Mouse (Mus musculus): ENCODE results near the gene Pdxp. TPM values are rescaled to one million over a fixed set of nuclear protein-coding genes. Genes with fewer than 3 reads are reported as not detected.
A peak's percentile ranks its signal among the peaks of the same experiment; 100 is the strongest.

Pdxp gene
- polyA plus RNA-seq, 1 experiment from 2014 or later: 35.7 TPM

DNA sequence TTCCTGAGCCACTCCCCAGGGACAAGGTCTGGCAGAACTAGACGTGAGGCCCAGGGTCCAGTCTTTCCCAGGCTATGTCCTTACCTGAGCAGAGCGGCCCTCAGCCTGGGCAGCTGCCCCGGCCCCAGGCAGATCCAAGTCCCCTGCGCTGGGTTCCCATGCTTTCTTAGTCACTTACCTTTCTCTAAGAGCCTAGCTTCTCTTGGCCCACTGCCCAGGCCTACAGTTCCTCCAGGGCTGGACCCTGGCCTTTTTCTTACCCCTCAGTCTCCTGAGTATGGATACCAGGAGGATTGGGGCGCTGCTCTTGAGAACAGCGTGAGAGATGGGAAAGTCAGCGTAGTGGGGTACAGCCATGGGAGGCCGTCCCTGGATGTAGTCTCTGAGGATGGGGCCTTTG, 33.3 kb upstream of the Pdxp start:
- Histone ChIP-seq H3K36me3 (peaks cover 58% of the 10 kb centered on the region), H3K27ac (no peak overlapping the region), H3K27me3 (ENCODE audit: insufficient read depth, poor library complexity, severe bottlenecking) (no peaks in the 10 kb centered on the region), H3K4me3 (no peak overlapping the region), H3K9me3 (no peaks in the 10 kb centered on the region), H3K4me1 (peaks cover 42% of the 10 kb centered on the region)
- no peak for DNase-seq (ENCODE audit: low spot score)
- WGBS: 94% methylated on average over 8 of the region's 8 CpGs

DNA sequence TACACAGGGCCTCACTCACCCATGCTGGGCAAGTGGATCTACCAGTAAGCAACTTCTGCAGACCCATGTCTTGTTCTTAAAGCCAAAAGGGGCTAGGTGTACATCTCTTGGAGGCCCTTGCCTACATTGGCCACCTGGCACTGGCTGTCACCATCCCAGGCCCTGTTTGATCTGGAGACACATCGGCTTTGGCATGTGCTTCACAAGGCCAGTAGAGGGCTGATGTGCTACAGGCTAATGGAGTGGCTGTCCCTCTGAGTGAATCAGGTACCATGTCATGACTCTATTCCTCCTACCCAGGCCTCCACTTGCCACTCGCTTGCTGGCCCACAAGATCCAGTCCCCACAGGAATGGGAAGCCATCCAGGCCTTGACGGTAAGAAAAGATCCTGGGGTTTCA, 31.9 kb upstream of the Pdxp start:
- Histone ChIP-seq H3K4me3 (no peak overlapping the region), H3K9me3 (no peaks in the 10 kb centered on the region), H3K27ac (no peak overlapping the region), H3K27me3 (ENCODE audit: insufficient read depth, poor library complexity, severe bottlenecking) (no peaks in the 10 kb centered on the region), H3K4me1 (peaks cover 34% of the 10 kb centered on the region), H3K36me3 (peaks cover 72% of the 10 kb centered on the region)
- WGBS: 83% methylated on average over 3 of the region's 3 CpGs
- DNase-seq (ENCODE audit: low spot score): no peak

DNA sequence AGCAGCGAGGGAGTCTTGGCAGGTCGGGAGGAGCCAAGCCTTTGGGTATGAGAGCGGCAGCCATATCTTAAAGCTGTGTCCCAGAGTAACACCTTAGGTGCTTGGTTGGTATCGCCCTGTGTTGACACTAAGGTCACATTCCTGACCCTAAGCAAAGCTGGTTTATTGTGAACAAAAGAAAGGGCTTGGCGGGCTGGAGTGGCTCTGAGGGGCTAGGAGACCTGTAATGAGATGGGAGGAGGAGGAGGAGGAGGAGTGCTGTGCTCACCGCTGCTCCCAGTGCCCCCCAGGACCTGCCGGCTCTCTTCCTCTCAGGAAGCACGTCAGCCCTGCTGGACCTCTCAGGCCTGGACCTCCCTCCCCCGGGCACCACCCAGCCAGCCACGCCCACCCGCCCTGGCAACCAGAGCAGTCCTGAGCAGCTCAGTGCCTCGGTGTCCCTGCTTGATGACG, 24.3 kb upstream of the Pdxp start:
- Histone ChIP-seq H3K9me3 (no peaks in the 10 kb centered on the region), H3K4me1 (peaks cover 60% of the 10 kb centered on the region), H3K4me3 (peak overlapping the region; percentile 16; the same call in 1 of the 2 replicates), H3K36me3 (peaks cover 93% of the 10 kb centered on the region), H3K27me3 (ENCODE audit: insufficient read depth, poor library complexity, severe bottlenecking) (no peaks in the 10 kb centered on the region), H3K27ac (peak overlapping the region; percentile 73)
- WGBS: 35% methylated on average over 13 of the region's 13 CpGs
- DNase-seq (ENCODE audit: low spot score): no peak

DNA sequence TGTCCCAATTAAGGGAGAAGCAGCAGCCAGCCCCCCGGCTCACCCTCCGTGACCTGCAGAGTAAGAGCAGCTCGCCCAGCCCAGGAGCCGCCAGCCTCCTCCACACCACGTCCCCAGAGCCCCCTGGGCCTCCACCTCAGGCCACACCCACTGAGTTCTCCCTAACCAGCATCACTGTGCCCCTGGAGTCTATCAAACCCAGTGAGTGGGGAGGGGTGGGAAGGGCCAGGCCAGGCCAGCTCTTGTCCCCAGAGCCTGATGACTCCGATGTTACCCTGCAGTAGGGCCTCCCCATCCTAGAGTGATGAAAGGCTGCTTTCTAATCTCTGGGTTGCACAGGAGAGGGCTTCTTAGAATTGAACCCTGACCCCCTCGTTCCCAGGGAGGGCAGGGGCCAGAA, 21.3 kb upstream of the Pdxp start:
- Histone ChIP-seq H3K27me3 (ENCODE audit: insufficient read depth, poor library complexity, severe bottlenecking) (no peaks in the 10 kb centered on the region), H3K36me3 (peaks cover 72% of the 10 kb centered on the region), H3K4me1 (peaks cover 90% of the 10 kb centered on the region), H3K4me3 (peak overlapping the region; percentile 22), H3K9me3 (no peaks in the 10 kb centered on the region), H3K27ac (peak overlapping the region; percentile 92)
- 30% methylated on average over 7 of the region's 7 CpGs for WGBS
- DNase-seq (ENCODE audit: low spot score): peak; percentile 95

DNA sequence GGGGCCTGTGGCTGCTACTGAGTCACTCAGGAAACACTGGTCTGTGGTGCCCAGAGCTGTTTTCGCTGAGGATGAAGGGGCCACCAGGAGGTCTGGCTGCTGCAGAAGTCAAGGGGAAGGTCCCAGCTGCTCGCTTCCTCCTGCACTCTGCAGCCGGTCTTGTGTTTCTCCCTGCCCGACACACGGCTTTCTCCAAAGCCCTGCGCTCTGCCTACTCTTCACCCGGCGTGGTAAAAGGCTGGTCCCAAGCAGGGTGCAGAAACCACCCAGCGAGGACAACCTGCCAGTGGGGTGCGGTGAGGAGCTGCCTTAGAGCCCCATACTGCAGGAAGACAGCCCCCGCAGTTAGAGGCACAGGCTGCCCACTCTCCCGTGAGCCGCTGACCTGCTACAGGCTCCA, 19.0 kb upstream of the Pdxp start:
- DNase-seq (ENCODE audit: low spot score): no peak
- WGBS: 69% methylated on average over 13 of the region's 13 CpGs
- peak overlapping the region; percentile 92 for H3K27ac ChIP-seq
- peak overlapping the region; percentile 12; the same call in 1 of the 2 replicates for H3K4me3 ChIP-seq
- peaks cover 49% of the 10 kb centered on the region for H3K36me3 ChIP-seq
- H3K9me3 ChIP-seq: no peaks in the 10 kb centered on the region
- peaks cover 90% of the 10 kb centered on the region for H3K4me1 ChIP-seq
- H3K27me3 ChIP-seq (ENCODE audit: insufficient read depth, poor library complexity, severe bottlenecking): no peaks in the 10 kb centered on the region

DNA sequence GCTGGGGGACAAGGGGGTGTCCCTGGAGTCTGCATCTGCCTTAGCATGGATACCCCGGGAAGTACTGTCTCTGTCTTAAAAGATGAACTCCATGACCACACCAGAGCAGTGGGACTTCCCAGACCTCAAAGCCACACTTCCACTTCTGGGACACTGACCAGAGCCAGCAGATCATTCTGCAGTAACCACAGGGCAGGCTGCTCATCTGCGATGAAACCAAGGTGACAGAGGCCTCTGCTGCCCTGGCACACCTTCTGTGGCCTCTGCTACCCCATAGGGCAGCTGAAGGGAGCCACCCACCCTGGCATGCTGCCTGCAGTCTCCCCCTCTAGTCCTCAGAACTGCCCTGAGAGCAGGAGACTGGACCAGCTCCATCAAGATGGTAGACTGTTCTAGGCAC, 18.0 kb upstream of the Pdxp start:
- peak overlapping the region; percentile 92 for H3K27ac ChIP-seq
- WGBS: 75% methylated on average over 2 of the region's 2 CpGs
- DNase-seq (ENCODE audit: low spot score): no peak
- peaks cover 93% of the 10 kb centered on the region for H3K4me1 ChIP-seq
- no peak overlapping the region for H3K4me3 ChIP-seq
- no peaks in the 10 kb centered on the region for H3K27me3 ChIP-seq (ENCODE audit: insufficient read depth, poor library complexity, severe bottlenecking)
- peaks cover 42% of the 10 kb centered on the region for H3K36me3 ChIP-seq
- no peaks in the 10 kb centered on the region for H3K9me3 ChIP-seq

DNA sequence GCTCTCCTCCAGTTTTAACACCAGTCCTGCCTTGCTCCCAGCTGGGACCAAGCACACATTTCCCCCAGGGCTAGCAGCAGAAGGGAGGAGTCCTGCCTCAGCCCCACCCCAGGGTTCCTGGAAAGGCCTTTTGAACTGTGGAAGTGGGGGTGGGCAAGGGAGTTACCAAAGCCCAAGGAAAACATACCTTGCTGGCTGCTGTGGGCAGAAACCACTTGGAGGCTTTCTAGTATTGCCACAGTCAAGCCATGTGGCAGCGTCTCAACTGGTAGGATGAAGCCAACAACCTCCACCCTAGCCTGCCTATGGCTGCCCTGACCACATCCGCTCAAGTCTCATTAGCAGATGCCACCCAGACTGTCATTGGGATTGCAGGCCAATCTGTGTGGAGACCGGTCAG, 17.6 kb upstream of the Pdxp start:
- Histone ChIP-seq H3K9me3 (no peaks in the 10 kb centered on the region), H3K4me3 (no peak overlapping the region), H3K36me3 (peaks cover 38% of the 10 kb centered on the region), H3K27ac (peak overlapping the region; percentile 92), H3K4me1 (peaks cover 93% of the 10 kb centered on the region), H3K27me3 (ENCODE audit: insufficient read depth, poor library complexity, severe bottlenecking) (no peaks in the 10 kb centered on the region)
- WGBS: 76% methylated on average over 3 of the region's 3 CpGs
- DNase-seq (ENCODE audit: low spot score): peak; percentile 90

DNA sequence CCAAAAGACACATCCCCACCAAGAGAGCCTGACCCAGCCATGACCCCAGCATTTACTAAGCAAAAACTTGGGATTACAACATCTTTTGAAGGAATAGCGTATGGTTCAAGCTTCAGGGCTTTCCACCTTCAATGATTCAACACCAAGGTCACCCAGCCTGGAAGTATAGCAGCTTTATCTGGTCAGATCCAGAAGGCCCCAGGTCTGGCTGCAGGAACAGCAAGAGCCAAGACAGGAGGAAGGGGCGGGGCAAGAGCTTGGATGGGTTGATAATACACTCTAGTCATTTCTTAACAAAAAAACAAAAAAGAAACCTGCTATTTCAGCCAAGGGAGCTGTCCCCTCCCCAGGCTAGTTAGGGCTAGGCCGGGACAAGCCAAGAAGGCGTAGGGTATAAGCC, 16.2 kb upstream of the Pdxp start:
- Histone ChIP-seq H3K27me3 (ENCODE audit: insufficient read depth, poor library complexity, severe bottlenecking) (no peaks in the 10 kb centered on the region), H3K4me1 (peaks cover 91% of the 10 kb centered on the region), H3K4me3 (no peak overlapping the region), H3K27ac (peak overlapping the region; percentile 92), H3K9me3 (no peaks in the 10 kb centered on the region), H3K36me3 (peaks cover 35% of the 10 kb centered on the region)
- no peak for DNase-seq (ENCODE audit: low spot score)
- WGBS: 74% methylated on average over 4 of the region's 4 CpGs

DNA sequence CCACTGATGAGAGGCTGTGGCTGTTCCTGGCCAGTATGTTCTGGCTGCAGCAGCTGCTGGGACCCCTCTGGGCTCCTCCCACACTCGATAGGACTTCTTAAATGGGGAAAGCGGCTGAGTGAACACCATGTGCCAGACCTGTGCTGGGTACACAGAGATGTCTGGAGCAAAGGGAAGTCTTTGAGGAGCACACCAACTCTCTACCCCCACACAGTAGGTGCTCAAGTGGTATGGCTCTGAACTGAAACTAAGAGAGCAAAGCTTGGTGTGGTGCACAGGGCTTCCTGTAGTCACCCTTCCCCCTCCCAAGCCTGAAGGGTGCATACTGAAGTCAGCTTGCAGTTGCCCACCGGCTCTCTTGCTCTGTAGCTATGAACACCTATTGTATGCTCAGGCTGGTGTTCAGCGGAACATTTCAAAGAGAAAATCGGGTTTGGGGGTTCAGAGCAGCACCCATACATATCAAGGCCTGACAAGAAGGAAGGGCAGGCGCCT, 15.2 kb upstream of the Pdxp start:
- H3K36me3 ChIP-seq: peaks cover 34% of the 10 kb centered on the region
- no peaks in the 10 kb centered on the region for H3K27me3 ChIP-seq (ENCODE audit: insufficient read depth, poor library complexity, severe bottlenecking)
- peak overlapping the region; percentile 92 for H3K27ac ChIP-seq
- no peaks in the 10 kb centered on the region for H3K9me3 ChIP-seq
- WGBS: 36% methylated on average over 6 of the region's 6 CpGs
- peaks cover 84% of the 10 kb centered on the region for H3K4me1 ChIP-seq
- peak overlapping the region; percentile 83 for H3K4me3 ChIP-seq
- DNase-seq (ENCODE audit: low spot score): no peak

DNA sequence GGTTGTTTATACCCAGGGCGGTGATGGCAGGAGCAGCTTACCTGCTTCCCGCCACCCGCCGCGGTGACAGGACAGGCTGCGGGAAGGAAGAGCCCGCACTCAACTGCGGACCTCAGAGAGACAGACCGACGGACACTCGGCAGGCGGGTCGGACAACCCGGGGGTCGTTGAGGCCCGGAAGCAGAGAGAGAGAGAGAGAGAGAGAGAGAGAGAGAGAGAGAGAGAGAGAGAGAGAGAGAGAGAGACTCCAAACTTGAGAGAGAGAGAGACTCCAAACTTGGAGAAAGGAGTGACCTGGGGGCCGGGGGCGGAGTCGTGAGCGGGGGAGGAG, 14.3 kb upstream of the Pdxp start, which contains the start of gene Gm49510:
Gene Gm49510 (plus strand): TSS at position 259 of the 331 bp plus-strand sequence.
- Histone ChIP-seq H3K4me1 (peaks cover 76% of the 10 kb centered on the region), H3K4me3 (peak within 1 kb of the TSS; percentile 83), H3K9me3 (no peaks in the 10 kb centered on the region), H3K36me3 (peaks cover 35% of the 10 kb centered on the region), H3K27me3 (ENCODE audit: insufficient read depth, poor library complexity, severe bottlenecking) (no peaks in the 10 kb centered on the region), H3K27ac (peak within 1 kb of the TSS; percentile 92)
- 1% methylated on average over 20 of the region's 20 CpGs for WGBS
- no peak for DNase-seq (ENCODE audit: low spot score)

DNA sequence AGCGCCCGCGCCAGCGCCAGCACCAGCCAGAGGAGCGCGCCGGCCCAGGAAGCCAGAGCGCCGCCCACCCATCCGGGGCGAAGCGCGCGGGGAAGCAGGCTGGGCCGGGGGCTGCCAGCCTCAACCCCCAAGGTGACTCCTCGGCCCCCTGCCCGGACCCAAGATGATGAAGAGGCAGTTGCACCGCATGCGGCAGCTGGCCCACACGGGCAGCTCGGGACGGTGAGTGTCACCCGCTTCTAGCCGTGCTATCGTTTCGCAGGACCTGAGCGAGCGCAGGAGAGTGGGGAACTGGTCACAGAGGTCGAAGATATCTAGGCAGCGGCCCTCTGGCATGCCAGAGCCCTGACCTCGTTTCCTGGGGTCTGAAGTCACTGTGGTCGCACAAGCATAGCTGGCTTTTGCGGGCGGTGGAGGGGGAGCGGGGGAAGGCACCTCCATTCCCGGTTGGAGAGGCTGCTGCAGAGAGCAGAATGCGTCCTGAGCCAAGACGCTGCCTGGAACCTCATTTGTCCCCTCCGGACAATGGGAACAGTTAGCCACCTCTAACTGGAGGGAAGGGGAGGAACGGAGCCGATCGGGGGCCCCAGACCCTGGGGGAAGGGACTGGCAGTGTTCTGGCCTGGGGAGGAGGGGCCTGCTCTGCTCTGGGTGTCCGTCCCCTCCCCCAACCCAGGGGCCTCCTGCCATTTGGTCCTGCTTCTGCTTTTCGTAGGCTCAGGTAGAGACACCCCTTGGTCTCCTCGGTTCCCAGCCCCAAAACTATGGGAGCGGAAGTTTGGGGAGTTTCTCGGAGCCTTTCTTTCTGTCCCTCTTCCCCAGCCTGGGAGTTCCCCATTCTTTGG, 13.8 kb upstream of the Pdxp start, which contains the start of gene Sh3bp1:
Gene Sh3bp1 (plus strand): TSS at position 29 of the 845 bp plus-strand sequence.
- H3K36me3 ChIP-seq: peaks cover 41% of the 10 kb centered on the region
- peak within 1 kb of the TSS; percentile 83 for H3K4me3 ChIP-seq
- no peaks in the 10 kb centered on the region for H3K9me3 ChIP-seq
- H3K27ac ChIP-seq: peak within 1 kb of the TSS; percentile 92
- peak; percentile 91 for DNase-seq (ENCODE audit: low spot score)
- no peaks in the 10 kb centered on the region for H3K27me3 ChIP-seq (ENCODE audit: insufficient read depth, poor library complexity, severe bottlenecking)
- WGBS: under 1% methylated on average over 47 of the region's 47 CpGs
- peaks cover 70% of the 10 kb centered on the region for H3K4me1 ChIP-seq

DNA sequence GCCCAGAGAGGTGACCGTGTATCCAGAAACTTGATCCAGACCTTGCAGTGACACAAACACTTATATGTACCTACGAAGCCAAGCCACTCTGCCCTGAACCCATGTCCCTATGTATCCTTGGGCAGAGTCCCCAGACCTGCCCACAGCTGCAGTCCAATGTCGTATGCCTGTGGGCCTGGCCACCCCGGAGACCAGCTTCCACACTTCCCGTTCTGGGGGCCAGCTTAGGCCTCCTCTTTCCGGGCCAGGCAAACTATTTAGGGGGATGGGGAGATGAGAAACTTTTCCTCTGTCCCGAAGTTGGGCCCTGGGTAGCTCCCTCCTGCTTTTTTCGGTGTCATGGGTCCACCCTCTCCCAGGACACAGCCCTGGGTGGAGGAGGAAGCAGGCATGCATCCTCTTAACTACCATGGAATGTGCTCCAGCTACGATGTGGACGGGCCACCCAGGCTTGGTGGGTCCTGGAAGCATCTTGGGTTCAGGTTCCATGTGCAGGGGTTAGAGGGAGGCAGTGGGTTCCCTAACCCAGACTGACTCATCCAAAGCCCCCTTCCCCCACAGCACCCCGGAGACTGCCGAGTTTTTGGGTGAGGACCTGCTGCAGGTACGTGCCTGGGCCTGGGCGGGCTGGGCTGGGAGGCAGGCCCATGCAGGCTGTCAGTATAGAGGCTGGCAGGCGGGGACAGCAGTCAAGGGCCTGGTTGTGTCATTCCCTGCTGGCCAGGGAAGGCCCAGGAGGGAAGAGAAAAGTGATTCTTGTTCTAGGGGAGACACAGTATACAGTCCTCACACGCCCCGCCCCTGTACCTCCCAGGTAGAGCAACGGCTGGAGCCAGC, 12.9 kb upstream of the Pdxp start:
- peaks cover 62% of the 10 kb centered on the region for H3K4me1 ChIP-seq

DNA sequence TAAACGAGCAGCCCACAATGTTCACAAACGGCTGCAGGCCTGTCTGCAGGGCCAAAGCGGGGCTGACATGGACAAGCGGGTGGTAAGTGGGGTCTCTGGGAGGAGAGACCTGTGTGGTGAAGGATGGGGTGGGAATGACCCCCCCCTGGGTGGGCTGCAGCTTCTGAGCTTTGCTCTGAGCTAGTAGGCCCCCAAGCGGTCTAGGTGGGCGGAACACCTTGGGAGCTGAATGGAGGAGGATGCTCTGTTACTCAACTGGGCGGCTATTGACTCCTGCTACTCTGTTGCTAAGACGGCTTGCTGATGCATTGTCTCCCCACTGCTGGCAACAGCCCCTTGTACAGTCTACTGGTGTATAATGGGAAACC, 12.3 kb upstream of the Pdxp start:
- Histone ChIP-seq H3K36me3 (peaks cover 49% of the 10 kb centered on the region), H3K4me3 (peak overlapping the region; percentile 83), H3K27ac (peak overlapping the region; percentile 92), H3K4me1 (peaks cover 56% of the 10 kb centered on the region), H3K9me3 (no peaks in the 10 kb centered on the region), H3K27me3 (ENCODE audit: insufficient read depth, poor library complexity, severe bottlenecking) (no peaks in the 10 kb centered on the region)
- WGBS: 54% methylated on average over 8 of the region's 8 CpGs
- no peak for DNase-seq (ENCODE audit: low spot score)

More for the DNA sequence above, 12.9 kb upstream of the Pdxp start:
- H3K27ac ChIP-seq: peak overlapping the region; percentile 92
- peak overlapping the region; percentile 83 for H3K4me3 ChIP-seq
- DNase-seq (ENCODE audit: low spot score): no peak
- no peaks in the 10 kb centered on the region for H3K9me3 ChIP-seq
- 17% methylated on average over 18 of the region's 18 CpGs for WGBS
- H3K27me3 ChIP-seq (ENCODE audit: insufficient read depth, poor library complexity, severe bottlenecking): no peaks in the 10 kb centered on the region
- H3K36me3 ChIP-seq: peaks cover 46% of the 10 kb centered on the region
